Mouse (Mus musculus) left cerebral cortex, adult 11 months (tissue): ENCODE measurements around the gene D030056L22Rik.

Experiments used
- DNase-seq: peaks from one replicate; pipeline ENCODE4 v3.0.0; 2022; ENCODE audit warnings: low spot score

D030056L22Rik gene

DNA sequence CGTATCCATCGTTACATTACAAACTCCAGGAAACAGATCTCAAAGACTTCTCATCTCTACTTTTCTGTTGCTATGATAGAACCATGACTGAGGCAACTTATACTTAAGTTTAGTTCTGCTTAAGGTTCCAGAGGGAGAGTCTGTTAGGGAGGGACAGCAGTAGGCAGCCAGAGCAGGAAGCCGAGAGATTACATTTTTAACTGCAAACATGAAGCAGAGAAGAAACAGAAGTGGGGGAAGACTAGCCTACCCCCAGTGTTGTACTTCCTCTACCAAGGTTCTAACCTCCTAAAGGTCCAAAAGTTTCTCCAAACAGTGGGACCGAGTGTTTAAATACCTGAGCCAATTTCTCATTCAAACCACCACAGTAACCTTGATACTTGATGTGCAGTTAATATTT, 22.9 kb downstream of the D030056L22Rik start:
- DNase-seq = no peak

DNA sequence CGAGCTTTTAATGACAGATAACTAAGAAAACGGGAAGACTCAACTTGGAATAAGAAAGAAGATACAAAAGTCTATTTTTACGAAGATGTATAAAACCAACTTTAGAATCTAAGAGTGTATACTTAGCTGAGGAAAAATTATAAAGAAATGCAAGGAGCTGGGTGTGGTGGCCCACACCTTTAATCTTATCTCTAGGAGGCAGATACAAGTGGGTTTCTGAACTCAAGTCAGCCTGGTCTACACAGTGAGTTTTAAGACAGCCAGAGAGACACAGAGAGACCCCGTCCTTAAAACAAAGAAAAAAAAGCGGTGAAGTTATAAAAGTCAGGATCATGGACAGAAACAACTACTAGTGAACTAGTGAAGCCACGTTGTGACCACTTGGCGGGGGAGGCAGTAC, 26.2 kb downstream of the D030056L22Rik start:
- no peak for DNase-seq

DNA sequence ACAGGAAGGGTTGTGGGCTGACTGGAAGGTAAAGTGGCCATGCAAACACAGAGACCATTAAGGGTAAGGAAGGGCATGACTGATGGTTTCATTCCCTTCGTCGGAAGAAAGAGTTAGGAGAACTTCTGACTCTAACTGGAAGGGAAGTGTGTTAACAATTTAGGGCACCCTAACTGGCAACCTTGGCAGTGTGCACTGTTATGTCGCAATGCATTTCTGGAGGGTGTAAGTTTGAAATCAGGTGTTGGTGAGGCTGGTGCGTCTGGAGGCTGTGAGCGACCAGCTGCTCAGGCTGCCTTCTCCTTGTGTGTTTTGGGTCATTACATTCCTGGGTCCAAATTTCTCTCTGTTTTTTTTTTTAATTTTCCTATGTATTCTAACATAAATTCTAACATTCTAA, 31.0 kb downstream of the D030056L22Rik start:
- no peak for DNase-seq

DNA sequence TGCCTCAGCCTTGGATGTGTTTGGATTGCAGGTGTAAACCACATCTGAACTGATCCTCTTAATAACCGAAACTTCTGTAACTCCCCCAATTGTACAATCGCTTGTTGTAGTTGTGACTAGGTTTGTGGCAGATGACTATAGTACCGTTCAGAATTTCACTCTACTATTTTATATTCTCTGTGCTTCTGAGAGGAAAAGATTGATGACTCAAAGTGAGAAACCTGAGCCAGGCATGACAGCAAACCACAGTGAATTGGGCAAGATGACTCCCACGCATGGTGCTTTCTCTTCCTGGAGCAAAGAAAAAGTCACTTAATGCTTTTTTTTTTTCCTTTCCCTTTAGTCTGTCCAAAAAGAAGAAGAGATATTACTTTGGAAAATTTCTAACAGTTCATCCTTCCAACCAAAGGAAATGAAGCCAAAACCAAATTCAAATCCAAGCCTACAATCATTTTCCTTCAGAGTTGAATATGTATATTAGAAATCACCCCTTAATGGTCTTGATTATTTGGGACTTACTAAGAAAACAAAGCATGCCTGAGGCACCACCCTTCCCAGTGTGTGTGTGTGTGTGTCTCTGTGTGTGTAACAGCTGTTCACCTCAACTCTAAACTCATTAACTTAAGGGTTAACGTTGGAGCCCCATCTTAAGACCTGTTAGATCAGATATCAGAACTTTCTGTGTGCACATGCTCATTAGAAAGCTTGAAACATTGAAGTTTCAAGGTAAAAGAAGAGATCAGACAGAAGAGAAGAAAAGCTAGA, 33.8 kb downstream of the D030056L22Rik start:
- no peak for DNase-seq

GRCm38 (mm10) chr19:18747379-18747778, 34.4 kb downstream of the D030056L22Rik start:
- no peak for DNase-seq

- DNase-seq = no peak
Observed at GRCm38 (mm10) chr19:18749598-18750339, 36.8 kb downstream of the D030056L22Rik start, which contains the start of gene Trpm6. Gene Trpm6 (plus strand): TSS chr19:18749983.

- DNase-seq = no peak
Observed at GRCm38 (mm10) chr19:18757191-18757590, 44.2 kb downstream of the D030056L22Rik start.

DNA sequence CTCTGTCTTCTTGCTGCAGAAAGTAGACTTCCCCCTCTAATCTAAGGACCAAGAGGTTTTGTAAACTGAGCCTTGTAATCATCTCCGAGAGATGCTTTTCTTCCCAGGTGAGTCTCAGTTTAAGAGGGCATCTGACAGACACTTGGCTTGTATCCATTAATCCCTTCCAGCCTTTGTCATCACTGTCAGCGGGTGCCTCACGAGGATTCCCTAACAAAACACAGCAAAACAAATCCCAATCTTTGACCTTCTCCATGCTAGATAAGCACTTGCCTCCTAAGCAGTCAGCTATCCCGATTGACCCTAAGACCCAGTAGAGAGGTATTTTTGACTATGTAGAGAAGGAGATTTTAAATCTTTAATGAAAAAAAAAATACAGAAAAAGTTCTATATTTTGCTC, 44.7 kb downstream of the D030056L22Rik start:
- no peak for DNase-seq

- DNase-seq = no peak
Observed at GRCm38 (mm10) chr19:18758269-18758668, 45.3 kb downstream of the D030056L22Rik start.

DNA sequence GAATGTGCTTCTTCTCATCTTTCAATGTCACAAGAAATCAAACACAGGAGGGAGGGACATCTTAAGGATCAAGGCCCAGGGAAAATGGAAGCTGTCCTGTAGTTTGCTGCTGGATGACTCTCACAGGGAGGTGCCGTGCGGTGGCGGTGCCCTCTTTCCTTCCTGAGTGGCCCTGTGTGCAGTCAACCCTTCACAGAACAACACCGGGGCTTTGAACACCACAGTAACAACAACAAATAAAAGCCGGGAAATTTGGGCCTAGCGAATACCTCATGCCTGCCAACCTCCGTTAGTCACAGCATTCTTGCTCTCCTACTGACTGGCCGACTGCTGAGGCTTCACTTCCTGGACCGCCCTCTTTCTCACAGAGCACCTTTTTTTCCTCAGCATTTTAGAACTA, 45.9 kb downstream of the D030056L22Rik start:
- DNase-seq = no peak

- DNase-seq = no peak
Observed at GRCm38 (mm10) chr19:18766399-18766798, 53.4 kb downstream of the D030056L22Rik start.
